Mouse (Mus musculus) midbrain, embryonic 12.5 days (tissue): ENCODE data around the gene Rbfox3. TPM values are rescaled to one million over a fixed set of nuclear protein-coding genes. Genes with fewer than 3 reads are reported as not detected.

ENCODE experiments used
- ATAC-seq: fragments of 200-750 bp; cut with Nextera tagmentation; 2 replicates; pipeline ENCODE4 v1.8.0; 2017; ENCODE audit warnings: low read depth, moderate TSS enrichment, moderate library complexity; ENCODE audit not compliant: low FRiP score
- H3K27ac ChIP-seq: fragments of 300-500 bp; sonication (generic); replicated peaks from 2 replicates; pipeline ENCODE4 v1.5.1; 2016; ENCODE audit warnings: mild to moderate bottlenecking
- H3K27me3 ChIP-seq: fragments of 300-500 bp; sonication (generic); 2 replicates; pipeline ENCODE4 v1.6.1; 2016; ENCODE audit warnings: mild to moderate bottlenecking
- H3K36me3 ChIP-seq: fragments of 300-500 bp; sonication (generic); 2 replicates; pipeline ENCODE4 v1.6.1; 2016
- H3K4me1 ChIP-seq: fragments of 300-500 bp; sonication (generic); 2 replicates; pipeline ENCODE4 v1.6.1; 2016
- H3K4me2 ChIP-seq: fragments of 300-500 bp; sonication (generic); replicated peaks from 2 replicates; pipeline ENCODE4 v1.6.1; 2016; ENCODE audit warnings: mild to moderate bottlenecking, moderate library complexity
- H3K4me3 ChIP-seq: fragments of 300-500 bp; sonication (generic); 2 replicates; pipeline ENCODE4 v1.5.1; 2016; ENCODE audit warnings: mild to moderate bottlenecking
- H3K9ac ChIP-seq: fragments of 300-500 bp; sonication (generic); replicated peaks from 2 replicates; pipeline ENCODE4 v1.6.1; 2016; ENCODE audit warnings: mild to moderate bottlenecking, moderate library complexity
- H3K9me3 ChIP-seq: fragments of 300-500 bp; sonication (generic); 2 replicates; pipeline ENCODE4 v1.6.1; 2016; ENCODE audit warnings: mild to moderate bottlenecking
- WGBS: fragments of 180-500 bp; shearing (Covaris S2); methylation state at CpG from one replicate; pipeline ENCODE4 v1.1.7; 2016; 5-methylcytosine and 5-hydroxymethylcytosine counted together
- polyA plus RNA-seq: library from polyadenylated mRNA; unstranded; fragments of >200 nt; fragmentation: Nextera tagmentation; extraction: Ambion mirVana; gene quantifications from 2 replicates; pipeline ENCODE4 v1.2.1, GENCODE M21; 2016

Rbfox3 gene
- polyA plus RNA-seq, 1 experiment from 2014 or later, result 16.0 TPM

- ATAC-seq, result no peak
- Histone ChIP-seq H3K27ac (no peak overlapping the region), H3K9me3 (no peaks in the 10 kb centered on the region), H3K4me1 (peaks cover 15% of the 10 kb centered on the region; the same call in 1 of the 2 replicates), H3K27me3 (no peaks in the 10 kb centered on the region), H3K4me2 (no peak overlapping the region), H3K36me3 (no peaks in the 10 kb centered on the region), H3K4me3 (no peak overlapping the region), H3K9ac (no peak overlapping the region)
- WGBS, result 54% methylated on average over 16 of the region's 16 CpGs
These were observed 215.0 kb downstream of the Rbfox3 start for GRCm38 (mm10) chr11:118696226-118696930.

DNA sequence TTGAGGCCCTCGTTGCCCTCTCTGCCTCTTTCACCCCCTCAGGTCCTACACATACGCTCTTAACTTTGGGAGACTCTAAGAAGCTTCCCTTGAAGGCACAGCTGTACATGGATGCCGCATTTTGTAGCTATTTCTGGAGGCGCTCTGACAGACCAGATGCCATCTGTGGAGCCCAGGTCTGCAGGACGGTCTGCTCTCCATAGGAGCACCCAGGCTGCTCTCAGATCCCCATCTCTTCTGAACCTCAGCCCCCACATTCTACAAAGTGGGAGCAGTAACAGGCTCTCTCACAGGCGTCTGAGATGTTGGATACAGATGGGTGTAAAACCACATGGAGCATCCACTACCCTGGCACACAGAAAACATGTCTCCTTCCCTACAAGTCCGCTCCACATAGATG is 218.1 kb downstream of the Rbfox3 start:
- H3K27ac ChIP-seq, result no peak overlapping the region
- ATAC-seq, result no peak
- no peak overlapping the region for H3K9ac ChIP-seq
- H3K36me3 ChIP-seq, result no peaks in the 10 kb centered on the region
- no peak overlapping the region for H3K4me2 ChIP-seq
- H3K27me3 ChIP-seq, result no peaks in the 10 kb centered on the region
- 93% methylated on average over 7 of the region's 7 CpGs for WGBS
- peaks cover 15% of the 10 kb centered on the region; the same call in 1 of the 2 replicates for H3K4me1 ChIP-seq
- no peaks in the 10 kb centered on the region for H3K9me3 ChIP-seq
- H3K4me3 ChIP-seq, result no peak overlapping the region

GRCm38 (mm10) chr11:118690262-118690661 is 221.1 kb downstream of the Rbfox3 start:
- no peak for ATAC-seq
- no peak overlapping the region for H3K4me2 ChIP-seq
- WGBS, result 91% methylated on average over 8 of the region's 8 CpGs
- H3K27ac ChIP-seq, result no peak overlapping the region
- H3K4me1 ChIP-seq, result peaks cover 8% of the 10 kb centered on the region; the same call in 1 of the 2 replicates
- H3K4me3 ChIP-seq, result no peak overlapping the region
- H3K36me3 ChIP-seq, result no peaks in the 10 kb centered on the region
- 0 out of 2 replicates have a peak, but pooled peaks cover 4% of the 10 kb centered on the region for H3K27me3 ChIP-seq
- H3K9me3 ChIP-seq, result no peaks in the 10 kb centered on the region
- no peak overlapping the region for H3K9ac ChIP-seq

DNA sequence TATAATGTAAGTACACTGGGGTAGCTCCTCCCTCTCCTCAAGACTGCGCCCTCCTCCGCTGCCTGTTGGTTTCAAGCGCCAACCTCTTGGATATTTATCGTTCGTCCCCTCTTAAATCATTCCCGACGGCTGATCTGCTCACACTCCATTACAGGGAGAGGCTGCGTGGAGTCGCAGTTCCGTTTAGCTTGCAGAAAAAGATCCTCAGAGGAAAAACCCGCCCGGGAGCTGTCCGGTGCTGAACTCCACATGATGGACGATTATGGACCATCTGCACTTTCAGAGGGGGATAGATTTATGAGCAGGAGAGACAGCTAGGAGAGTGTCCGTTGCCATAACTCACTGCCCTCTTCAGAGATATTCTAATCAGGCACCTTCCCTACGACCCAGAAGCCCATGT is 226.0 kb downstream of the Rbfox3 start:
- H3K4me1 ChIP-seq, result peaks cover 15% of the 10 kb centered on the region
- ATAC-seq, result no peak
- no peak overlapping the region for H3K27ac ChIP-seq
- H3K36me3 ChIP-seq, result no peaks in the 10 kb centered on the region
- H3K9me3 ChIP-seq, result no peaks in the 10 kb centered on the region
- H3K4me2 ChIP-seq, result no peak overlapping the region
- no peak overlapping the region for H3K4me3 ChIP-seq
- WGBS, result 11% methylated on average over 16 of the region's 16 CpGs
- no peak overlapping the region for H3K9ac ChIP-seq
- H3K27me3 ChIP-seq, result 0 out of 2 replicates have a peak, but pooled peaks cover 4% of the 10 kb centered on the region

DNA sequence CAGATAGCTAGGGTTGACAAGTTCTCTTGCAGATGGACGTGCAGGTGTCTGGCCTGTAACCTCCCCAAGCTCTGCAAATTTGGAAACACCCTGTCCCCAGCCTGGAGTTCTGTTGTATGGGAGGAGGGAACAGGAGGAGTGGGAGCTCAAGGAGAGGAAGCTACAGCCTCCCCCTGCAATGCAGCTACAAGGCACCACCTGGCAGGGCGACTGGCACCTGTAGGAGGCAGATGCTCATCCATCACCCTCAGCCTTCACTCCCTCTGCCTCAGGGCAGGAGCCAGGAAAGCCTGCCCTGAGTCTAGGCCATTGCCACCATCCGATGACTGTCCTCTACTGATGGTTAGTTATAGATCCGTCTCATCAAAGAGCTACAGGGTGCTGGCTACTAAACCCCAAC is 226.7 kb downstream of the Rbfox3 start:
- Histone ChIP-seq H3K27me3 (0 out of 2 replicates have a peak, but pooled peaks cover 4% of the 10 kb centered on the region), H3K27ac (no peak overlapping the region), H3K9ac (no peak overlapping the region), H3K4me1 (peaks cover 18% of the 10 kb centered on the region), H3K4me3 (no peak overlapping the region), H3K36me3 (no peaks in the 10 kb centered on the region), H3K9me3 (no peaks in the 10 kb centered on the region), H3K4me2 (no peak overlapping the region)
- no peak for ATAC-seq
- 79% methylated on average over 4 of the region's 4 CpGs for WGBS

DNA sequence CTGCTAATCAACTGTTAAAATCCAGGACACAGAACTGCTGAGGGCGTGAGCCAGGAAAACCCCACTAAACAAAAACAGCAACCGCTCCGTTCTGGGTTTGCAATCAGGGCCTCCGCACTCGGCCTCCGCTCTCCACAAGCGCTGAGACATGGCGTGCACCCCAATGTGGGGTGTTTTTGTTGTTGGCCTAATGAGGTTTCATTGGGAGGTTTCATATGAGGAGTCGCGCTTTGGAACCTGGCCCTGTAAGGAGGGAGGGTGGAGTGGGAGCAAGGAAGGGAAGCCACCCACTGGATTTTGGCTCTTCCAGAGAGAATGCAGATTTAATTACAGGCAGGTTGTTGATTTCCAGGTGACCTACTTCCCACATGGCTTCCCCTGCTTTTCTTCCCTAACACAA is 230.7 kb downstream of the Rbfox3 start:
- no peaks in the 10 kb centered on the region for H3K27me3 ChIP-seq
- H3K4me2 ChIP-seq, result no peak overlapping the region
- peak overlapping the region; percentile 35; the same call in 1 of the 2 replicates for H3K27ac ChIP-seq
- H3K4me3 ChIP-seq, result no peak overlapping the region
- peaks cover 28% of the 10 kb centered on the region for H3K4me1 ChIP-seq
- ATAC-seq, result no peak
- WGBS, result 86% methylated on average over 10 of the region's 10 CpGs
- no peak overlapping the region for H3K9ac ChIP-seq
- H3K9me3 ChIP-seq, result no peaks in the 10 kb centered on the region
- no peaks in the 10 kb centered on the region for H3K36me3 ChIP-seq

GRCm38 (mm10) chr11:118679736-118680410 is 231.5 kb downstream of the Rbfox3 start:
- no peaks in the 10 kb centered on the region for H3K36me3 ChIP-seq
- ATAC-seq, result no peak
- 69% methylated on average over 24 of the region's 24 CpGs for WGBS
- peaks cover 25% of the 10 kb centered on the region for H3K4me1 ChIP-seq
- H3K9me3 ChIP-seq, result no peaks in the 10 kb centered on the region
- no peak overlapping the region for H3K4me3 ChIP-seq
- H3K4me2 ChIP-seq, result no peak overlapping the region
- H3K27ac ChIP-seq, result 0 out of 2 replicates have a peak overlapping the region, but pooled peaks have one; percentile 25
- H3K27me3 ChIP-seq, result no peaks in the 10 kb centered on the region
- no peak overlapping the region for H3K9ac ChIP-seq

GRCm38 (mm10) chr11:118678515-118679104 is 232.8 kb downstream of the Rbfox3 start:
- 22% methylated on average over 20 of the region's 20 CpGs for WGBS
- H3K9me3 ChIP-seq, result no peaks in the 10 kb centered on the region
- H3K4me1 ChIP-seq, result peaks cover 25% of the 10 kb centered on the region
- H3K36me3 ChIP-seq, result no peaks in the 10 kb centered on the region
- H3K27me3 ChIP-seq, result no peaks in the 10 kb centered on the region
- no peak for ATAC-seq
- no peak overlapping the region for H3K4me3 ChIP-seq
- no peak overlapping the region for H3K9ac ChIP-seq
- peak overlapping the region; percentile 16; the same call in 1 of the 2 replicates for H3K27ac ChIP-seq
- no peak overlapping the region for H3K4me2 ChIP-seq

DNA sequence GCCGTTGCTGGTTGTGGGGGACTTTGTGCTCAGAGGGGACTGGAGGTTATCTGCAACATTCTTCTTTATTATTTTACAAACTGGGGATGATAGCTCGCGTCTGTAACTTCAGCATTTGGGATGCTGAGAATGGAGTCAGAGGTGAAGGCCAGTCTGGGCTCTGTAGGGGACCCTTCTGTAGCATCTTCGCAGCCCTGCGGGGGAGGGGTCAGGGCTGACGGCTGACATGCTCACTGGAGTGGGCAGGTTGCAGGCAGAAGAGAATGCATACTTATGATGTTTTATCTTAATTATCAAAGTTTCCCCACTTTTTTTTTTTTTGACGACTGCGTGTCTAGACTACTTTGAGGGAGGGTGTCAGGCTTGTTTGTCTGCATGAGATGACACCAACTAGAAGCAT is 234.1 kb downstream of the Rbfox3 start:
- H3K27ac ChIP-seq, result no peak overlapping the region
- no peak for ATAC-seq
- no peaks in the 10 kb centered on the region for H3K36me3 ChIP-seq
- peaks cover 25% of the 10 kb centered on the region for H3K4me1 ChIP-seq
- no peak overlapping the region for H3K9ac ChIP-seq
- H3K9me3 ChIP-seq, result no peaks in the 10 kb centered on the region
- 74% methylated on average over 8 of the region's 8 CpGs for WGBS
- no peak overlapping the region for H3K4me2 ChIP-seq
- no peaks in the 10 kb centered on the region for H3K27me3 ChIP-seq
- H3K4me3 ChIP-seq, result no peak overlapping the region

GRCm38 (mm10) chr11:118676364-118676763 is 235.0 kb downstream of the Rbfox3 start:
- H3K4me1 ChIP-seq, result peaks cover 25% of the 10 kb centered on the region
- WGBS, result 87% methylated on average over 7 of the region's 7 CpGs
- H3K9me3 ChIP-seq, result no peaks in the 10 kb centered on the region
- H3K27me3 ChIP-seq, result no peaks in the 10 kb centered on the region
- no peaks in the 10 kb centered on the region for H3K36me3 ChIP-seq
- no peak overlapping the region for H3K27ac ChIP-seq
- no peak overlapping the region for H3K4me2 ChIP-seq
- ATAC-seq, result no peak
- no peak overlapping the region for H3K9ac ChIP-seq
- no peak overlapping the region for H3K4me3 ChIP-seq

- H3K9ac ChIP-seq, result no peak overlapping the region
- 88% methylated on average over 6 of the region's 6 CpGs for WGBS
- no peaks in the 10 kb centered on the region for H3K36me3 ChIP-seq
- no peaks in the 10 kb centered on the region for H3K9me3 ChIP-seq
- ATAC-seq, result no peak
- H3K4me1 ChIP-seq, result 0 out of 2 replicates have a peak, but pooled peaks cover 3% of the 10 kb centered on the region
- H3K27ac ChIP-seq, result no peak overlapping the region
- no peak overlapping the region for H3K4me3 ChIP-seq
- H3K4me2 ChIP-seq, result no peak overlapping the region
- no peaks in the 10 kb centered on the region for H3K27me3 ChIP-seq
These were observed 239.4 kb downstream of the Rbfox3 start for GRCm38 (mm10) chr11:118671958-118672357.

DNA sequence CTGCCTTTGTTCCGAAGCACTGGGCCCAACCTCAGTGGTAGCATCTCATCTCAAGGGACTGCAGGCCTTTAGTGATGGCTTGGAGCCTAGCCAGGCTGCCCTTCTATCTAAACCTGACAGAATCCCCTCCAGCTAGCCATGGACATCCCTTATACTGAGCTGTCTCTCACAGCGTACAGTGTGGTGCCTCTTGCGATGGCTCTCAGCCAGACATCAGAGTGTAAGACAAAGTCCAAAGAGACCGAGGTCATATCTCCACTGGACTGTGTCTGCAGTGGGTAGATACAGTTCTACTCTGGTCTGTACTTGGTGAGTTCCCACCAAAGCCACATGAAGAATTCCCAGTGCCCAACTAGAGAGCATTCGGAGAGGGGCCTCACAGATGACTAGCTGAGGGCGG is 240.2 kb downstream of the Rbfox3 start:
- H3K36me3 ChIP-seq, result no peaks in the 10 kb centered on the region
- no peak overlapping the region for H3K27ac ChIP-seq
- no peaks in the 10 kb centered on the region for H3K9me3 ChIP-seq
- no peak for ATAC-seq
- 89% methylated on average over 6 of the region's 6 CpGs for WGBS
- 0 out of 2 replicates have a peak, but pooled peaks cover 3% of the 10 kb centered on the region for H3K4me1 ChIP-seq
- no peak overlapping the region for H3K9ac ChIP-seq
- no peaks in the 10 kb centered on the region for H3K27me3 ChIP-seq
- no peak overlapping the region for H3K4me3 ChIP-seq
- H3K4me2 ChIP-seq, result no peak overlapping the region
